Mouse (Mus musculus) brain, embryonic 14.5 days (tissue): ENCODE measurements at regions not wholly inside any gene's neighbourhood (a gene's known extent, or its start where the extent isn't known, plus 50 kb on each side); places are given as distances from the start of the nearest gene placed in this dataset.
A peak's percentile ranks its signal among the peaks of the same experiment; 100 is the strongest.

Experiments
- DNase-seq: peaks from one replicate; pipeline ENCODE4 v3.0.0-alpha.2; 2011; ENCODE audit warnings: low read depth
- CTCF ChIP-seq: fragments of 200-500 bp; IDR thresholded peaks from 2 replicates; pipeline ENCODE4 v1.5.1; 2012; ENCODE audit warnings: inconsistent platforms, mild to moderate bottlenecking, moderate library complexity, borderline replicate concordance; ENCODE audit not compliant: insufficient read depth, insufficient read length; ENCODE audit errors: extremely low read depth
- POLR2A ChIP-seq: fragments of 200-500 bp; IDR thresholded peaks from 2 replicates; pipeline ENCODE4 v1.6.1; 2012; ENCODE audit warnings: mild to moderate bottlenecking, inconsistent platforms, borderline replicate concordance; ENCODE audit not compliant: poor library complexity, insufficient read depth, insufficient read length, severe bottlenecking; ENCODE audit errors: extremely low read depth

DNA sequence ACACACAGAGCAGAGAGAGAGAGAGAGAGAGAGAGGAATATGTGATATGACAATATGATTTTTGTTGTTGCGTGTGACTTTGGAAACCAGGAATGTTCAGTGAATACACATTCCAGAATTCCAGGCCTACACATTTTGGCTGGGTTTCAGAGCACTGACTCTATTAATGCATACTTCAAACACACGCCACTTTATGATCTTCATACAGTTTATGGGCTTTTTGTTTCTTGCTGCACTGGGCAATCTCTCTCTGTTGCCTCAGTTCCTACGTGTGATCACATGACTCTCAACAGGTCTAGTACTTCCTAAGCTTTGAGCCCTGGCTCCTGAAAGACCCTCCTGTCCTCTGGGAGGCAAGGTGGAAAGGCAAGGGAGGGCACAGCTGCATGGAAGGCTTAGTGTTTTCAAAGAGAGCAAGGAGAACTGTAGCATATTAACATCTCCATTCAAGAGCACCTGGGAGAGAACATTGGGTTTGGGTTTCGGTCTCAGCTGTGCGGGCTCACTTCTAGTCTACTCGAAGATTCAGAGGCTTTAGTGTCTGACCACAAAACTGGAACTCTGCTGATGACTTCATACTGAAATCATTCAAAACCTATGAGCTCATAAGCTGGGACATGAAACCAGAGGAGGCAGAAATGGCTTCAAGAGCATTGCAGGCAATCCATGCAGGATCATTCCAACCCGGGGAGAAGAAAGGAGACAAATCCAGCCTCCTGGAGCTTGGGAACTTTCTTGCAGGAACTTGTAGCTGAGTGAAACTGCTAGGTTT, 87.9 kb upstream of the C1qtnf3 start:
- no peak for DNase-seq
- TF ChIP-seq CTCF (no peak), POLR2A (no peak)

- TF ChIP-seq POLR2A (no peak), CTCF (no peak)
- no peak for DNase-seq
These were observed 87.0 kb upstream of the C1qtnf3 start for GRCm38 (mm10) chr15:10865109-10865508.

DNA sequence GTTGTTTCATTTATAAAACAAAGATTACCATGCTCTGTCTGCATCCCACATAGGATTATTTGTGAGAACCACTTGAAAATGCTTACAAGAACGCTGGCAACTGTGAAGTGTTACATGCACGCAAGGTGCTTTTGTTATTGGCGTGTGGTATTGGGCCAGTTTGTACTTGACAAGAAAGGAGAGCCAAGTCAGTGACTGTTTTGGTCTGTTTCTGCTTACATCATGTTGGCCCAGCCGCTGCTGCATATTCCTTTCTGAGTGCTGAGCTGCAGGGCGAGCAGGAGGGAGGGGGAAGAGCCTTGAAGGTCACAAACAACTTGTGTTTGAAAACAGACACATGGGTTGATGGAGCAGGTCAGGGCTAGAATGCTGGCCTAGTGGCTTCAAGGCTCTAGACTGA, 85.3 kb upstream of the C1qtnf3 start:
- no peak for TF ChIP-seq CTCF
- no peak for TF ChIP-seq POLR2A
- no peak for DNase-seq

DNA sequence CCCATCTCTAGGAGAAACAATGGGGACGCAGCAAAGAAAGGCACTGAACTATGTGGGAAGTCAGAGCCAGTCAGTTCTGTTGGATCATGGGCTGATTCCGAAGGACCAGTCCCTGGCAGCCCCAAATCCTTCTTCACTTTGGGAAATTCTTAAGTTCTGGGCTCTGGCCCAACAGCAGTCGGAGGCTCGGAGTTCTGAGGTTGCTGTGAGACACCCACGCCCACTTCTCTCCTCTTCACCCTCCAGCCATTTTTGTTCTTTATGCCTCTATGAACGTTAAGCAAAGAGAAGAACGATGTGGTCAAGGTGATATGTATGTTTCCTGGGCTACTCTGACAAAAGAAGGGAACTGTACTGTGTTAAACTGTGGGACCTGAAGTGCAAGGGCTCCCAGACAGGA, 84.0 kb upstream of the C1qtnf3 start:
- TF ChIP-seq CTCF (no peak), POLR2A (no peak)
- no peak for DNase-seq

DNA sequence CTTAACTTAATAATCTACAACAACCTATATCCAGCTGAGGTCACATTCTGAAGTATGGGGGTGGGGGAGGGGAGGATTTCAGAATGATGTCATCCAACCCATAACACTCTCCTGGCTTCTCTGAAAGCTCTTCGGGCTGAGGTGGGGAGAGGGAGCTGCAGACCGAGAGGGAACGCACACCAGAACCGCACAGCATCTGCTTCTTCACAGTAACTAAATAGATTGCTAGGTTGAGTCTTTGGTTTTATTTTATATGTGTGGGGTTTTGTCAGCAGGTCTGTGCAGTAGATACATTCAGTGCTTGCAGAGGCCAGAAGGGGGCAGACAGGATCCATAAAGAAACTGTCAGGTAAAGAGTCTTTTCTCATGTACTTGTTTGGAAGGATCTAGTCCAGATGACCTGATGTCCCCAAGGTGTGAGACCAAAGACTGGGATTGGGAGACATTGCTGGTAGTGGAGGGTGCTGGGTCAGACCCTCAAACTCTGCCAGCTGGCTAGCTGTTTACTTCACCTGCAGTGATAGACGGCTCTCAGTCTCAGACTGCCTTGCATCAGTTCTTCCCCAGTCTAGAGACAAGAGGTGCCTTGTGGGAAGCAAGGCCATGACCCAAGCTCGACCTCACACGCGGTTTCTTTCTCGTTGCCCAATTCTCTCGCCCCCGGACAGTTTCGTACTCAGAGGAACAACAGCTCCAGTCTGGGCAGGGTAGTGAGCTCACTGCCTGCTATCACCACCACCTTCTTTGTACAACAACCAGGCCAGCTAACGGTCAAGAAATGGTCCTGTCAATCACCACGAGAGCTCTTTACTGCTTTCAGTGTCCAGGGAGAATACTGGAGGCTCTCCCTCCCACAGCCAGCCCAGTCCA, 83.2 kb upstream of the C1qtnf3 start:
- peak; percentile 61 for DNase-seq
- TF ChIP-seq CTCF (peak; percentile 34; the same call in 1 of the 2 replicates), POLR2A (no peak)

- TF ChIP-seq POLR2A, result no peak
- no peak for TF ChIP-seq CTCF
- no peak for DNase-seq
These were observed 82.3 kb upstream of the C1qtnf3 start for GRCm38 (mm10) chr15:10869879-10870278.

DNA sequence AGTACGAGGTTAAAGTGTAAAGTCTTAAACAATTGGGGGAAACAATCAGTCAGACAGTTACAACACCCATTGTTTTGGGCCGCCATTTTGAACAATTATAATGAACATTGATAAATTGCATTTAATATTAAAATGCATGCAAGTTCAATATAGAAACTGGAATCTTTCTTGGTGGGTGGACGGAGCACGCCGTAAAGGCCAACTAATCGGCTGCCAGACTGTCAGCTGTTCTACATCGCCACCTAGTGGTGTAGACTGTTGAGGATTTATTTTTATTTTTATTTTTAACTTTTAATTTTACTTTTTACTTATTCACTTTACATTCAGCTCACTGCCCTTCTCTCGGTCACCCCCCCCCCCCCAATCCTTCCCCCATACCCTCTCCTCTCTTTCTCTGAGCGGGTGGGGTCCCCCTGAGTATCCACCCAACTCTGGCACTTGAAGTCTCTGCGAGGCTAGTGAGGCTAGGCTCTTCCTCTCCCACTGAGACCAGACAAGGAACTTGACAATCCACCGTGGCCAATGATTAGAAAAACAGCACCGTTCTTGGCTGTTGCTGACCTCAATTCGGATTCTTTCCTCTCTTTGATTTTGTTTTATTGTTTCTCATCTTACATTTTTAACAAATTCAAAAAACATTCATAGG, 79.7 kb upstream of the C1qtnf3 start:
- TF ChIP-seq POLR2A, result no peak
- TF ChIP-seq CTCF, result peak; percentile 73
- DNase-seq, result peak; percentile 76

- no peak for TF ChIP-seq POLR2A
- TF ChIP-seq CTCF, result no peak
- DNase-seq, result no peak
These were observed 75.8 kb upstream of the C1qtnf3 start for GRCm38 (mm10) chr15:10876328-10876727.

GRCm38 (mm10) chr15:10881726-10882125, 70.4 kb upstream of the C1qtnf3 start:
- no peak for DNase-seq
- TF ChIP-seq CTCF (no peak), POLR2A (no peak)

- no peak for DNase-seq
- TF ChIP-seq CTCF (no peak), POLR2A (no peak)
These were observed 64.1 kb upstream of the C1qtnf3 start for GRCm38 (mm10) chr15:10887990-10888389.
